Mouse (Mus musculus) hindbrain, embryonic 11.5 days (tissue): ENCODE results near the gene Slc10a7. TPM values are rescaled to one million over a fixed set of nuclear protein-coding genes. Genes with fewer than 3 reads are reported as not detected.

Experiments
- ATAC-seq: fragments of 200-750 bp; cut with Nextera tagmentation; 2 replicates; pipeline ENCODE4 v1.8.0; 2017; ENCODE audit warnings: mild to moderate bottlenecking, moderate TSS enrichment, moderate library complexity; ENCODE audit not compliant: low FRiP score
- DNase-seq: peaks from one replicate; pipeline ENCODE4 v3.0.0-alpha.2; 2015; ENCODE audit warnings: low spot score
- H3K27ac ChIP-seq: fragments of 300-500 bp; sonication (generic); 2 replicates; pipeline ENCODE4 v1.5.1; 2014; ENCODE audit warnings: mild to moderate bottlenecking, low read depth, low read length
- H3K27me3 ChIP-seq: fragments of 300-500 bp; sonication (generic); 2 replicates; pipeline ENCODE4 v1.6.1; 2014; ENCODE audit warnings: mild to moderate bottlenecking, low read length, moderate library complexity, mixed read lengths; ENCODE audit not compliant: control insufficient read depth, insufficient read depth
- H3K36me3 ChIP-seq: fragments of 300-500 bp; sonication (generic); 2 replicates; pipeline ENCODE4 v1.6.1; 2014; ENCODE audit warnings: mild to moderate bottlenecking, low read length, moderate library complexity, mixed read lengths; ENCODE audit not compliant: control insufficient read depth, insufficient read depth
- H3K4me1 ChIP-seq: fragments of 300-500 bp; sonication (generic); replicated peaks from 2 replicates; pipeline ENCODE4 v1.6.1; 2014; ENCODE audit warnings: low read length, mixed read lengths; ENCODE audit not compliant: control insufficient read depth, insufficient read depth
- H3K4me2 ChIP-seq: fragments of 300-500 bp; sonication (generic); replicated peaks from 2 replicates; pipeline ENCODE4 v1.6.1; 2014; ENCODE audit warnings: mild to moderate bottlenecking, low read depth, low read length
- H3K4me3 ChIP-seq: fragments of 300-500 bp; sonication (generic); 2 replicates; pipeline ENCODE4 v1.5.1; 2014; ENCODE audit warnings: low read depth, low read length
- H3K9ac ChIP-seq: fragments of 300-500 bp; sonication (generic); 2 replicates; pipeline ENCODE4 v1.6.1; 2014; ENCODE audit warnings: low read depth, low read length
- H3K9me3 ChIP-seq: fragments of 300-500 bp; sonication (generic); 2 replicates; pipeline ENCODE4 v1.6.1; 2016; ENCODE audit warnings: low read length; ENCODE audit not compliant: control insufficient read depth
- whole genome bisulfite sequencing: fragments of 180-500 bp; shearing (Covaris S2); extraction: QIAGEN DNeasy Blood & Tissue Kit; methylation state at CpG from one replicate; pipeline ENCODE4 v1.1.7; 2014; 5-methylcytosine and 5-hydroxymethylcytosine counted together
- polyA plus RNA-seq: library from polyadenylated mRNA; unstranded; fragments of >200 nt; fragmentation: Nextera tagmentation; extraction: Ambion mirVana; gene quantifications from 2 replicates; pipeline ENCODE4 v1.2.1, GENCODE M21; 2014

Slc10a7 gene
- polyA plus RNA-seq, 1 experiment from 2014 or later = 12.8 TPM

GRCm38 (mm10) chr8:78655351-78656045 lies 146.4 kb downstream of the Slc10a7 start:
- no peaks in the 10 kb centered on the region for H3K27me3 ChIP-seq
- DNase-seq (no peak), ATAC-seq (no peak)
- no peaks in the 10 kb centered on the region for H3K36me3 ChIP-seq
- no peaks in the 10 kb centered on the region for H3K4me1 ChIP-seq
- H3K27ac ChIP-seq = no peak overlapping the region
- H3K9me3 ChIP-seq = no peaks in the 10 kb centered on the region
- H3K4me3 ChIP-seq = no peak overlapping the region
- 9% methylated on average over 1 of the region's 1 CpGs for WGBS
- no peak overlapping the region for H3K9ac ChIP-seq
- H3K4me2 ChIP-seq = no peak overlapping the region

GRCm38 (mm10) chr8:78656700-78657370 lies 147.7 kb downstream of the Slc10a7 start:
- no peak overlapping the region for H3K9ac ChIP-seq
- no peaks in the 10 kb centered on the region for H3K36me3 ChIP-seq
- H3K27me3 ChIP-seq = no peaks in the 10 kb centered on the region
- H3K9me3 ChIP-seq = no peaks in the 10 kb centered on the region
- H3K4me1 ChIP-seq = no peaks in the 10 kb centered on the region
- no peak for DNase-seq
- H3K4me3 ChIP-seq = no peak overlapping the region
- no peak overlapping the region for H3K4me2 ChIP-seq
- WGBS = 85% methylated on average over 10 of the region's 10 CpGs
- no peak overlapping the region for H3K27ac ChIP-seq
- no peak for ATAC-seq

- 73% methylated on average over 5 of the region's 5 CpGs for WGBS
- H3K27ac ChIP-seq = no peak overlapping the region
- no peak for ATAC-seq
- no peaks in the 10 kb centered on the region for H3K36me3 ChIP-seq
- H3K4me1 ChIP-seq = 0 out of 2 replicates have a peak, but pooled peaks cover 2% of the 10 kb centered on the region
- H3K9me3 ChIP-seq = no peaks in the 10 kb centered on the region
- no peaks in the 10 kb centered on the region for H3K27me3 ChIP-seq
- no peak for DNase-seq
- H3K9ac ChIP-seq = no peak overlapping the region
- no peak overlapping the region for H3K4me3 ChIP-seq
- H3K4me2 ChIP-seq = no peak overlapping the region
These were observed 149.0 kb downstream of the Slc10a7 start for GRCm38 (mm10) chr8:78658172-78658571.

DNA sequence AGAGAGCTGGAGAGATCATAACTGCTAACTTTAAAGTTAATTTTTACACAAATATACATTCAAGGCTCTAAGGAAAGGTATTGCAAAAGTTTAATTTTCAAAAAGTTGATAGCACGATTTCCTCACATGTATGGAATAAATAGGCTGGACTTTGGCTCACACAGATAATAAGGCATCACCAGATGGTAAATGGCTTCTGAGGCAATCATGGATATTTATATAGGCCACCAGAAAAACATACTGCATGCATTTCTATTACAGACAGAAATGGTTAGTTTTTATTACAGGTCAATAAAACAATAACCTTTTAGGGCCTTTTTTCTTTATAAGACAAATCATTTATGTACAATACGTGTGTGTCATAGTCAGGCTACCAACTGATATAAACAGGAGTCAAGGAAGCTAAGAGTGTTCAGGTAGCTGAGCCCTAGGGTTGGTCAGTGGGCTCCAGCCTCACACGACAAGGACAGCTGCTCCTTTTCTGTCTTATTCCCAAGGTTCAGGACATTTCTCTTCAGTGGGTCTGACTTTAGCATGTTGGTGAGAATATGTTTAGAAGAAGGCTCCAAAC lies 150.6 kb downstream of the Slc10a7 start:
- H3K27ac ChIP-seq = no peak overlapping the region
- no peak for DNase-seq
- H3K9ac ChIP-seq = no peak overlapping the region
- H3K4me1 ChIP-seq = 0 out of 2 replicates have a peak, but pooled peaks cover 2% of the 10 kb centered on the region
- no peaks in the 10 kb centered on the region for H3K36me3 ChIP-seq
- H3K9me3 ChIP-seq = no peaks in the 10 kb centered on the region
- 95% methylated on average over 3 of the region's 3 CpGs for WGBS
- no peaks in the 10 kb centered on the region for H3K27me3 ChIP-seq
- H3K4me2 ChIP-seq = no peak overlapping the region
- ATAC-seq = no peak
- no peak overlapping the region for H3K4me3 ChIP-seq

GRCm38 (mm10) chr8:78664306-78664940 lies 155.3 kb downstream of the Slc10a7 start:
- no peaks in the 10 kb centered on the region for H3K9me3 ChIP-seq
- no peak for DNase-seq
- 92% methylated on average over 12 of the region's 12 CpGs for WGBS

DNA sequence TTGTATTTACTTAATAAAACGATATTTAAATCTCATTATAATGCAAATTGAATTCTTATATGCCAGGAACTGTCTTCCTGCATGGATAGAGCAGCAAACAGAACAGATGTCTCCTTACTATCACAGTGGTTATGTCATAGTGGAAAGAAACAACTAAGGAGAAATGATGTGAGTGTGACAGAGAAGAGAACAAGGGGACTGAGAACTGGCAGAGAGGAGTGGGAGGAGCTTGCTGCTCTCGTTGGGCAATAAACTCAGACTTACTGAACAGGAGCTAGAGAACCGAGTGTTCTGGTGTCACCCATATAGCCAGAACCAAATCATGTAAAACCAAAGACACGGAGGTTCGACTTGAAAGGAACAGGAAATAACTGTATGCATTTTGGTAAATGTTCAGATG lies 158.3 kb downstream of the Slc10a7 start:
- WGBS = 85% methylated on average over 5 of the region's 5 CpGs
- Histone ChIP-seq H3K4me2 (no peak overlapping the region), H3K36me3 (no peaks in the 10 kb centered on the region), H3K9ac (no peak overlapping the region), H3K4me1 (no peaks in the 10 kb centered on the region), H3K27me3 (no peaks in the 10 kb centered on the region), H3K27ac (no peak overlapping the region), H3K9me3 (no peaks in the 10 kb centered on the region), H3K4me3 (no peak overlapping the region)
- ATAC-seq (no peak), DNase-seq (no peak)

More at GRCm38 (mm10) chr8:78664306-78664940, 155.3 kb downstream of the Slc10a7 start:
- Histone ChIP-seq H3K36me3 (no peaks in the 10 kb centered on the region), H3K4me3 (no peak overlapping the region), H3K27me3 (no peaks in the 10 kb centered on the region), H3K27ac (no peak overlapping the region), H3K4me1 (0 out of 2 replicates have a peak, but pooled peaks cover 2% of the 10 kb centered on the region), H3K4me2 (no peak overlapping the region), H3K9ac (no peak overlapping the region)
- no peak for ATAC-seq

DNA sequence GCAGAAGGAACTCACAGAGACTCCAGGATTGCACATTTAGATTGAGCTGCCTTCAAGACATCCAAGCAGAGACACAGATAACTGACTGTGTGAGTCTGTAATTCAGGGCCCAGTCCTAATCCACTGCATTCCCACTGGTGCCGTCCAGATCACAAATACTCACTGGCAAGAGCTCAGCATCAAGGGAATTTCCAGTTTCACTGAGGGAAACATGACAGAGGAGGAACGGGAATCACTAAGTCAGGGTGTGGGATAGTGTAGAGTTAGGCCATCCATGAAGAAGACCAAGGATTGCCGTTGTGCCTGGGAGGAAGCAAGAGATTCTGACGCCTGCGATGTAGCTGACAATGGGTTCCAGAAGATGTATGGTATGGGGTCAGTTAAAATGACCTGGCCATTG lies 159.1 kb downstream of the Slc10a7 start:
- no peak overlapping the region for H3K9ac ChIP-seq
- no peaks in the 10 kb centered on the region for H3K4me1 ChIP-seq
- DNase-seq (no peak), ATAC-seq (no peak)
- H3K4me2 ChIP-seq = no peak overlapping the region
- H3K27ac ChIP-seq = no peak overlapping the region
- no peak overlapping the region for H3K4me3 ChIP-seq
- 76% methylated on average over 5 of the region's 5 CpGs for WGBS
- H3K27me3 ChIP-seq = no peaks in the 10 kb centered on the region
- H3K36me3 ChIP-seq = no peaks in the 10 kb centered on the region
- H3K9me3 ChIP-seq = no peaks in the 10 kb centered on the region

DNA sequence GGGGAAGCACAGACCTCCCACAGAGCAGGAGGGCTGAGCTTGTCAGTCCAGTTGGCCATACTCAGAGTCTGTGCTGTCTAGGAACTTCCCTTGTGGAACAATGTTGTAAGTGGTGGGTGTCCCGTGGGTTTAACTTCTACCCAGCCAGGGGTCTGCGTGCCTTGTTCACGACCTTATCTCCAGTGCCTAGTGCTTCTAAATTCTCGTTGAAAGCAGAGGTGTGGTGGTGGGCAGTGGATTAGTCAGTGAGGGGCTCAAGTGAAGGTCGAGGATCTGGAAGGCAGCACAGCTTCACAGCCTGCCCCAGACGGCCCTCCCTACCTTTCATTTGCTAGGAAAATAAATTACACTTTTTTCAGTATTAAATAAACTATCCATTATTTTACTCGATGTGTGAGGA lies 161.1 kb downstream of the Slc10a7 start:
- no peaks in the 10 kb centered on the region for H3K27me3 ChIP-seq
- no peaks in the 10 kb centered on the region for H3K36me3 ChIP-seq
- ATAC-seq = no peak
- H3K27ac ChIP-seq = no peak overlapping the region
- H3K9me3 ChIP-seq = no peaks in the 10 kb centered on the region
- H3K4me1 ChIP-seq = no peaks in the 10 kb centered on the region
- WGBS = 92% methylated on average over 7 of the region's 7 CpGs
- no peak overlapping the region for H3K4me2 ChIP-seq
- DNase-seq = no peak
- H3K4me3 ChIP-seq = no peak overlapping the region
- no peak overlapping the region for H3K9ac ChIP-seq
